Mouse (Mus musculus) forebrain, embryonic 14.5 days (tissue): ENCODE data around the gene Gm20388. TPM values are rescaled to one million over a fixed set of nuclear protein-coding genes. Genes with fewer than 3 reads are reported as not detected.

Experiments
- ATAC-seq: fragments of 200-750 bp; cut with Nextera tagmentation; 2 replicates; pipeline ENCODE4 v1.8.0; 2017; ENCODE audit warnings: mild to moderate bottlenecking, moderate library complexity
- DNase-seq: peaks from one replicate; pipeline ENCODE4 v3.0.0-alpha.2; 2015; ENCODE audit warnings: low spot score
- H3K27ac ChIP-seq: fragments of 300-500 bp; sonication (generic); 2 replicates; pipeline ENCODE4 v1.5.1; 2014; ENCODE audit warnings: low read depth, mild to moderate bottlenecking, control low read depth, low read length, moderate library complexity
- H3K27me3 ChIP-seq: fragments of 300-500 bp; sonication (generic); replicated peaks from 2 replicates; pipeline ENCODE4 v1.6.1; 2014; ENCODE audit warnings: low read length, control low read depth, mixed read lengths; ENCODE audit not compliant: control insufficient read depth, insufficient read depth
- H3K36me3 ChIP-seq: fragments of 300-500 bp; sonication (generic); 2 replicates; pipeline ENCODE4 v1.6.1; 2014; ENCODE audit warnings: low read length, control low read depth; ENCODE audit not compliant: control insufficient read depth, insufficient read depth
- H3K4me1 ChIP-seq: fragments of 300-500 bp; sonication (generic); 2 replicates; pipeline ENCODE4 v1.6.1; 2014; ENCODE audit warnings: antibody characterized with exemption, low read length, control low read depth; ENCODE audit not compliant: control insufficient read depth, insufficient read depth
- H3K4me2 ChIP-seq: fragments of 300-500 bp; sonication (generic); 2 replicates; pipeline ENCODE4 v1.6.1; 2014; ENCODE audit warnings: mild to moderate bottlenecking, control low read depth, low read length
- H3K4me3 ChIP-seq: fragments of 300-500 bp; sonication (generic); 2 replicates; pipeline ENCODE4 v1.5.1; 2014; ENCODE audit warnings: low read depth, low read length, control low read depth
- H3K9ac ChIP-seq: fragments of 300-500 bp; sonication (generic); 2 replicates; pipeline ENCODE4 v1.6.1; 2014; ENCODE audit warnings: mild to moderate bottlenecking, low read length, control low read depth, moderate library complexity
- H3K9me3 ChIP-seq: fragments of 300-500 bp; sonication (generic); replicated peaks from 2 replicates; pipeline ENCODE4 v1.6.1; 2016; ENCODE audit warnings: low read length, control low read depth, mixed read lengths; ENCODE audit not compliant: control insufficient read depth
- WGBS: fragments of 180-500 bp; shearing (Covaris S2); extraction: QIAGEN DNeasy Blood & Tissue Kit; methylation state at CpG from one replicate; pipeline ENCODE4 v1.1.7; 2014; 5-methylcytosine and 5-hydroxymethylcytosine counted together
- polyA plus RNA-seq: library from polyadenylated mRNA; unstranded; fragments of >200 nt; fragmentation: Nextera tagmentation; extraction: Ambion mirVana; gene quantifications from 2 replicates; pipeline ENCODE4 v1.2.1, GENCODE M21; 2014

The Gm20388 gene
- polyA plus RNA-seq, 1 experiment from 2014 or later: 7.4 TPM

DNA sequence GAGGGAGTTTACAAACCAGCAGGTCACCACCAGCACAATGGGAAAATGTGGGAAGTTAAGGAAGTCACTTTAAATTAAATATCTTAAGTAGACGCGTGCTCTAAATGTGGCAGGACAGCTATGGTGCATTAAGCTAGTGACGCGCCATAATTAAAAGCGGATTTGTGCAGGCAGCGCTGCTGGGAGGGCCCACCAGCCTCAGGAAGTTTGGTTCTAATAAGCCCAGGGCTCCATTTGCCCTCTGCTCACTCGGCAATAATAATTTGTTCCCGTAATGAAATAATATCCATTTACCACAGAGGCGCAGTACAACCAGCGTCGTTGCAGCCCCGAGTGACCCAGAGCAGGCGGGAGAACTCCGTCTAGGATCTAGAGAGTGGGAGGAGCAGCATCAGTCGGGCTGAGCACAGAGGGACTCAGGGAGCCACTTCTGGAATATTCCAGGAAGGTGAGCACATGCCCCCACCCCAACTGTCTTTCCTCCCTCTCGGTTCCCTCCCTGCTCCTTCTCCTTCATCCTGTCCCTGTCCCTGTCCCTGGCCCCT lies 1040.1 kb downstream of the Gm20388 start:
- H3K4me2 ChIP-seq: no peak overlapping the region
- H3K27me3 ChIP-seq: no peaks in the 10 kb centered on the region
- no peaks in the 10 kb centered on the region for H3K9me3 ChIP-seq
- H3K27ac ChIP-seq: no peak overlapping the region
- ATAC-seq (no peak), DNase-seq (no peak)
- H3K4me1 ChIP-seq: no peaks in the 10 kb centered on the region
- 30% methylated on average over 16 of the region's 16 CpGs for WGBS
- H3K36me3 ChIP-seq: no peaks in the 10 kb centered on the region
- no peak overlapping the region for H3K9ac ChIP-seq
- no peak overlapping the region for H3K4me3 ChIP-seq

- no peak overlapping the region for H3K4me2 ChIP-seq
- no peak overlapping the region for H3K9ac ChIP-seq
- H3K36me3 ChIP-seq: no peaks in the 10 kb centered on the region
- no peak overlapping the region for H3K27ac ChIP-seq
- H3K9me3 ChIP-seq: no peaks in the 10 kb centered on the region
- H3K4me1 ChIP-seq: peaks cover 5% of the 10 kb centered on the region; the same call in 1 of the 2 replicates
- WGBS: 2% methylated on average over 8 of the region's 8 CpGs
- ATAC-seq (no peak), DNase-seq (peak; percentile 42)
- no peaks in the 10 kb centered on the region for H3K27me3 ChIP-seq
- no peak overlapping the region for H3K4me3 ChIP-seq
These were observed 1048.8 kb downstream of the Gm20388 start for GRCm38 (mm10) chr8:120959470-120959891.

DNA sequence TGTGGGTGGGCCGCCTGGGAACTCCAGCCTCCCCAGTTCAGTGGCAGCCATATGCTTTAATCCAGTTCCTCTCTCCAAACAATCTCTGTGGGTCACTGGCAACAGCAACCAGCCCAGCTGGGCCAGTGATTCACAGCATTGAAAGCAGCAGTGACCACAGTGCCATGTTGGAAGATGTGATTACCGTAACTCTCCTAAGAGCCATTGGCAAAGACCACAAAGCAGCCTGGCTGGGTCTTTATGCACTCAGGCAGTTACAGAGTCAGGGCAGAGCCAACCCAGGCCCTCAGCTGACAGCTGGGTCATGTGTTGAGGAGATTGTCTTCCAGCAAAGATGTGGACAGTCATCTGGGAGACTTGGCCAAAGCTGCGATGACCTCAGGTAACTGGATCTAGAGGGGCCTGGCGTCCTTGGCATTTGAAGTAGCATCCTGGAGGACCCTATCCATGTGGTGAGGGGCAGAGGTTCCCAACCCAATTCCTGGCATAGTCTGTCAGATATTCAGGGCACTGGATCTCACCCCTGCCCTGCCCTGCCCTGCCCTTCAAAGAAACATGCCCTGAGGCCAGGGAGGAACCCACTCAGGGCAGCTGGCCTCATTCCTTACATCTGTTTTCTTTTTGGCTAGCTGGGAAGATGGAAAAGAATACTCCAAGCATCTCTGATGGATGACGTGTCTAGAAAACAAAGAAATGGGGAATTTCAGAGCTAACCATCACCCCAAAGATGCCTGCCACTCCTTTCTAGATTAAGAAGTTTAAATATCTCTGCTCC lies 1052.2 kb downstream of the Gm20388 start:
- H3K27ac ChIP-seq: no peak overlapping the region
- H3K27me3 ChIP-seq: no peaks in the 10 kb centered on the region
- no peak overlapping the region for H3K4me2 ChIP-seq
- H3K9ac ChIP-seq: no peak overlapping the region
- no peak overlapping the region for H3K4me3 ChIP-seq
- ATAC-seq (no peak), DNase-seq (no peak)
- peaks cover 5% of the 10 kb centered on the region; the same call in 1 of the 2 replicates for H3K4me1 ChIP-seq
- no peaks in the 10 kb centered on the region for H3K9me3 ChIP-seq
- WGBS: 92% methylated on average over 5 of the region's 5 CpGs
- no peaks in the 10 kb centered on the region for H3K36me3 ChIP-seq

- Histone ChIP-seq H3K27ac (no peak overlapping the region), H3K9me3 (no peaks in the 10 kb centered on the region), H3K27me3 (0 out of 2 replicates have a peak, but pooled peaks cover 8% of the 10 kb centered on the region), H3K9ac (no peak overlapping the region), H3K4me3 (no peak overlapping the region), H3K4me2 (no peak overlapping the region), H3K36me3 (no peaks in the 10 kb centered on the region), H3K4me1 (no peaks in the 10 kb centered on the region)
- ATAC-seq: no peak
- WGBS: 25% methylated on average over 3 of the region's 3 CpGs
- no peak for DNase-seq
These were observed 1055.9 kb downstream of the Gm20388 start for GRCm38 (mm10) chr8:120966557-120966956.

- H3K4me3 ChIP-seq: no peak overlapping the region
- no peak for ATAC-seq
- 53% methylated on average over 6 of the region's 6 CpGs for WGBS
- H3K9ac ChIP-seq: no peak overlapping the region
- H3K36me3 ChIP-seq: no peaks in the 10 kb centered on the region
- no peak overlapping the region for H3K4me2 ChIP-seq
- H3K9me3 ChIP-seq: no peaks in the 10 kb centered on the region
- H3K27ac ChIP-seq: no peak overlapping the region
- no peak for DNase-seq
- H3K4me1 ChIP-seq: no peaks in the 10 kb centered on the region; the same call in 1 of the 2 replicates
- peaks cover 25% of the 10 kb centered on the region for H3K27me3 ChIP-seq
These were observed 1057.7 kb downstream of the Gm20388 start for GRCm38 (mm10) chr8:120968308-120968707.

DNA sequence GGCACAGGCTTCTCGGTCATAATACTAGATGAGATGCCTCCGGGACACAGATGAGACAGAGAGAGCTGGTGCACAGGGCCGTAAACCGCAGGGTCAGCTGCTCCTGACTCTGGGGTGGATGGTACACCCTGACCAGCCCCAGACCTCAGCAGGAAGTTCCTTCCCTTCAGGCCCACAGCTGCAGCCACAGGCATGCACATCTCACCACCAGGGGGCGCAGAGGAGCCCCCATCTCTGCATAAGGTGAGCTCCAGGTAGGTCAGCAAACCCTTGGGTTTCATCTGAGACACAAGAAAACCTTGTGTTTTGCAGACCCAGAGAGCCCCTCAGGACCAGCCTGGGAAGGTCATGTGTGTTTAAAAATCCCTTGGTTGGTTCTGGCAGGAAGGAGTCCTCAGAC lies 1059.7 kb downstream of the Gm20388 start:
- H3K9ac ChIP-seq: no peak overlapping the region
- H3K27me3 ChIP-seq: peaks cover 30% of the 10 kb centered on the region
- ATAC-seq (no peak), DNase-seq (peak; percentile 31)
- H3K4me3 ChIP-seq: no peak overlapping the region
- H3K9me3 ChIP-seq: no peaks in the 10 kb centered on the region
- WGBS: 37% methylated on average over 5 of the region's 5 CpGs
- no peak overlapping the region for H3K27ac ChIP-seq
- H3K36me3 ChIP-seq: no peaks in the 10 kb centered on the region
- H3K4me1 ChIP-seq: no peaks in the 10 kb centered on the region; the same call in 1 of the 2 replicates
- H3K4me2 ChIP-seq: no peak overlapping the region

DNA sequence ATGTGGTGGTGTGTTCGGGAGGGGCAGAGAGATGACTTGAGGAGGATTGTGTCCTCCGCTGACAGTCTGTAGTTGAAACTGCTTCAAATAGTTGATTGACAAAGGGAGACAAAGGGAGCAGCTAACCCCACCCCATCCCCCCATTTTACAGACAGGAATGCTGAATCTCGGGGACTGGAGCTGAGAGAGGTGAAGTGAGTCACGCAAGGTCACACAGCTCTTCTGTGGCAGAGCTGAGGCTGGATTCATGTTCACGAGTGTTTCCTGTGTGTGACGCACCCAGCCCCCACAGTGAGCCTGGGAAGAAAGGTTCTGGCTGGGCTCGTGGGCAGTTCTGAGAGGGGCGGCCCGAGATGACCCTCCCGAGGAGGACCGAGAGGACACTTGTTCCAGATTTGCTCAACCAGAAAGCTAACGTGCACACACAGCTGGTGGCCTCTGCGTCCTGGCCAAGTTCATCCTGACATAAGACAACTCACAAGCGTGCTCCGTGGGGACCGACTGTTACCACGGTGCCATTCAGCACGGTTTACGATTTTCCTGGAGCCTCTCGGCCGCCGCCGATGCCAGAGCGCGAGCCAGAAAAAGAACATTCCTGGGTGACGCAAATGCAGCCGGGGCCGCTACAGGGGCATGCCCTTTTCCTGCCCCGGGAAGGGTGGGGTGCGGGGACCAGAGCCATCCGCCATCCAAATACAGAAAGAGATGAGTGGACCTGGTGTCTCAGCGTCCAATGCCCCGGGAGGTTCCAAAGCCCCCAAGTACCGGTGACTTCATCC lies 1061.2 kb downstream of the Gm20388 start:
- H3K4me2 ChIP-seq: peak overlapping the region; percentile 50
- H3K4me3 ChIP-seq: peak overlapping the region; percentile 24
- H3K36me3 ChIP-seq: no peaks in the 10 kb centered on the region
- peak; percentile 27 for DNase-seq
- H3K27ac ChIP-seq: no peak overlapping the region
- WGBS: 25% methylated on average over 34 of the region's 34 CpGs
- peaks cover 30% of the 10 kb centered on the region for H3K27me3 ChIP-seq
- no peak for ATAC-seq
- H3K9me3 ChIP-seq: no peaks in the 10 kb centered on the region
- peak overlapping the region; percentile 54 for H3K9ac ChIP-seq
- H3K4me1 ChIP-seq: no peaks in the 10 kb centered on the region; the same call in 1 of the 2 replicates

DNA sequence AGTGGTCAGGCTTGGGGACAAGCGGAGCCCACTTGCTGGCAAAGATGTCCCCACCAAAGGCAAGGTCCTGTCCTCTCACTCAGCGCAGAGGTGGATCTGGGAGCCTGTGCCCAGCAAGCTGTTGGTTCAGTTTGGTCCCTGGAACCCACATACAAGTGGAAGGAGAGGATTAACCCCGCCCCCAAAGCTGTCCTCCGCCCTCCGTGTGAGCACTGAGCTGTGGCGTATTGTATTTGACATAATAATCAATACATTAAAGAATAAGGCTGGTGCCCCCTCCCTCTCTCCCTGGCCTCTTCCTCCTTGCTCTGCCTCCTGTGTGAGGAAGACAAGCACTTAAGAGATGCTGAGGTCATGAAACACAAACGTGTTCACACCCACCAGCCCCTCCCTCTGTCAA lies 1062.4 kb downstream of the Gm20388 start:
- Histone ChIP-seq H3K27ac (no peak overlapping the region), H3K36me3 (no peaks in the 10 kb centered on the region), H3K4me1 (no peaks in the 10 kb centered on the region; the same call in 1 of the 2 replicates), H3K4me2 (no peak overlapping the region), H3K4me3 (no peak overlapping the region), H3K9me3 (no peaks in the 10 kb centered on the region), H3K9ac (no peak overlapping the region), H3K27me3 (peaks cover 30% of the 10 kb centered on the region)
- DNase-seq (no peak), ATAC-seq (no peak)
- 17% methylated on average over 7 of the region's 7 CpGs for WGBS
